Mouse (Mus musculus) adrenal gland (tissue): Measurements from ENCODE around the gene Kif5a.

Source experiments
- intact Hi-C: fragments of 180-260 bp; cut with DNase I; formaldehyde crosslinking; loops from one replicate; pipeline ENCODE4 v1.15.1; 2025

Gene Kif5a

GRCm38 (mm10) chr10:127179871-127180694 lies 83.1 kb downstream of the Kif5a start, which contains the start of gene Slc26a10:
Gene Slc26a10 (minus strand): TSS chr10:127180645.
- intact Hi-C loops, result loop anchor here (5.0 kb wide), 1 partner anchor 147 kb away; no protein-coding TSS in a partner anchor

GRCm38 (mm10) chr10:127178286-127179027 lies 84.7 kb downstream of the Kif5a start:
- intact Hi-C loops, result loop anchor here (5.0 kb wide), 1 partner anchor 149 kb away; no protein-coding TSS in a partner anchor

- intact Hi-C loops, result loop anchor here (2.0 to 5.0 kb wide), 2 partner anchors 51 to 150 kb away; no protein-coding TSS in a partner anchor
These were observed 85.4 kb downstream of the Kif5a start for GRCm38 (mm10) chr10:127177719-127178118.

GRCm38 (mm10) chr10:127177235-127177634 lies 85.9 kb downstream of the Kif5a start:
- intact Hi-C loops, result loop anchor here (2.0 to 5.0 kb wide), 2 partner anchors 52 to 150 kb away; no protein-coding TSS in a partner anchor

- intact Hi-C loops, result loop anchor here (2.0 to 5.0 kb wide), 2 partner anchors 52 to 151 kb away; no protein-coding TSS in a partner anchor
These were observed 86.4 kb downstream of the Kif5a start for GRCm38 (mm10) chr10:127176756-127177155.

GRCm38 (mm10) chr10:127176228-127176627 lies 86.9 kb downstream of the Kif5a start:
- intact Hi-C loops, result loop anchor here (2.0 to 5.0 kb wide), 2 partner anchors 53 to 151 kb away; no protein-coding TSS in a partner anchor
